Mouse (Mus musculus) lung, postnatal 0 days (tissue): ENCODE measurements around the gene Asap3. TPM values are rescaled to one million over a fixed set of nuclear protein-coding genes. Genes with fewer than 3 reads are reported as not detected.
A peak's percentile ranks its signal among the peaks of the same experiment; 100 is the strongest.

Experiments
- ATAC-seq: fragments of 200-750 bp; cut with Nextera tagmentation; 2 replicates; pipeline ENCODE4 v1.8.0; 2017; ENCODE audit warnings: moderate library complexity
- DNase-seq: peaks from one replicate; pipeline ENCODE4 v3.0.0-alpha.2; 2016; ENCODE audit warnings: low spot score
- H3K27ac ChIP-seq: fragments of 300-500 bp; sonication (generic); 2 replicates; pipeline ENCODE4 v1.5.1; 2014; ENCODE audit warnings: antibody characterized with exemption, mild to moderate bottlenecking, low read length, mixed read lengths
- H3K27me3 ChIP-seq: fragments of 300-500 bp; sonication (generic); replicated peaks from 2 replicates; pipeline ENCODE4 v1.6.1; 2014; ENCODE audit warnings: low read length, mixed read lengths; ENCODE audit not compliant: insufficient read depth
- H3K36me3 ChIP-seq: fragments of 300-500 bp; sonication (generic); 2 replicates; pipeline ENCODE4 v1.6.1; 2014; ENCODE audit warnings: low read length, mixed read lengths; ENCODE audit not compliant: insufficient read depth
- H3K4me1 ChIP-seq: fragments of 300-500 bp; sonication (generic); 2 replicates; pipeline ENCODE4 v1.6.1; 2014; ENCODE audit warnings: antibody characterized with exemption, low read depth, low read length, mixed read lengths; ENCODE audit not compliant: insufficient read depth
- H3K4me2 ChIP-seq: fragments of 300-500 bp; sonication (generic); replicated peaks from 2 replicates; pipeline ENCODE4 v1.6.1; 2014; ENCODE audit warnings: low read depth, mild to moderate bottlenecking, low read length, moderate library complexity, mixed read lengths
- H3K4me3 ChIP-seq: fragments of 300-500 bp; sonication (generic); 2 replicates; pipeline ENCODE4 v1.5.1; 2014; ENCODE audit warnings: low read depth, low read length
- H3K9ac ChIP-seq: fragments of 300-500 bp; sonication (generic); replicated peaks from 2 replicates; pipeline ENCODE4 v1.6.1; 2014; ENCODE audit warnings: low read depth, mild to moderate bottlenecking
- H3K9me3 ChIP-seq: fragments of 300-500 bp; sonication (generic); 2 replicates; pipeline ENCODE4 v1.6.1; 2016; ENCODE audit warnings: low read length, mixed read lengths
- CTCF ChIP-seq: IDR thresholded peaks from 2 replicates; pipeline ENCODE4 v1.5.1; 2016; ENCODE audit warnings: antibody characterized with exemption, mild to moderate bottlenecking
- EP300 ChIP-seq: IDR thresholded peaks from 2 replicates; pipeline ENCODE4 v1.6.1; 2016; ENCODE audit warnings: antibody characterized with exemption, mild to moderate bottlenecking, control low read depth
- WGBS: fragments of 180-500 bp; shearing (Covaris S2); extraction: QIAGEN DNeasy Blood & Tissue Kit; methylation state at CpG from one replicate; pipeline ENCODE4 v1.1.7; 2014; 5-methylcytosine and 5-hydroxymethylcytosine counted together
- polyA plus RNA-seq: library from polyadenylated mRNA; unstranded; fragments of >200 nt; fragmentation: Nextera tagmentation; extraction: Ambion mirVana; gene quantifications from 2 replicates; pipeline ENCODE4 v1.2.1, GENCODE M21; 2015

Gene Asap3
- polyA plus RNA-seq, 1 experiment from 2014 or later, result 5.4 TPM

DNA sequence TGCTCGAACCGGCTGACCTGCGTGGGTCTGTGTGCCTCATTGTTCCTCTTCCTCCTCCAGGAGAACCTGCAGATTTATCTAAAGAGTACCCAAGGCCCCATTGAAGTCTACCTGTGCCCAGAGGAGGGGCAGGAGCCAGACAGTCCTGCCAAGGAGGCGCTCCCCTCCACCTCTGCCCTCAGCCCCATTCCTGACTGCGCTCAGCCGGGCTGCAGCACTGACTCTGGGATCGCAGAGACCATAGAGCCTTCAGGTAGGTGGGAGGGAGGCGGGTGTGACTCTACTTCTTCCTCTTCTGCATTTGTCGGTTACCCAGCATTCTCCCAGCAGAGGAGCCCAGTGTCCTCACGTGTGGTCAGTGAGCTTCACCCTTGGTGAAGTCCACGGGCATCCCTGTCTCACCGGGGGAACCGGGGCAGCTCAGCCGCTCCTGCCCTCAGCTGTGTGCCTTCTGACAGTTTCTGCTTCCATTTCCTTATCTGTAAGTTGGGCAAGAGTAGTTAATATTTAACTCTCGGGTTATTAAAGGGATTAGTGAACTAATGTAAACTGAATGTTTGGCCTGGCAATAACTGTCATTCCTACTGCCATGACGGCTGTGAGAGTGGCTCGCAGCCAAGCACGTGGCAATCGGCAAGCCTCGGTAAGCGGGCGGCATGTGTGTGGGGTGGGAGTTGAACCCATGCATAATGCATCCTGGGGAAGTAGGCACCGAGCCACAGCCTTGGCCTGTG, 19.3 kb upstream of the Asap3 start:
- Histone ChIP-seq H3K27ac (peak overlapping the region; percentile 90), H3K27me3 (no peaks in the 10 kb centered on the region), H3K4me3 (no peak overlapping the region), H3K36me3 (no peaks in the 10 kb centered on the region), H3K9ac (no peak overlapping the region; the same call in 1 of the 2 replicates), H3K4me2 (peak overlapping the region; percentile 38), H3K4me1 (peaks cover 9% of the 10 kb centered on the region; the same call in 1 of the 2 replicates), H3K9me3 (no peaks in the 10 kb centered on the region)
- DNase-seq, result peak; percentile 93
- ATAC-seq, result peak; percentile 68
- TF ChIP-seq CTCF (no peak), EP300 (peak; percentile 84)
- WGBS, result 52% methylated on average over 23 of the region's 23 CpGs

- H3K4me1 ChIP-seq, result peaks cover 9% of the 10 kb centered on the region; the same call in 1 of the 2 replicates
- no peak for ATAC-seq
- TF ChIP-seq EP300 (no peak), CTCF (peak; percentile 62)
- no peak overlapping the region for H3K4me3 ChIP-seq
- 78% methylated on average over 6 of the region's 6 CpGs for WGBS
- no peak overlapping the region for H3K27ac ChIP-seq
- H3K9ac ChIP-seq, result no peak overlapping the region
- no peaks in the 10 kb centered on the region for H3K9me3 ChIP-seq
- no peak overlapping the region for H3K4me2 ChIP-seq
- no peaks in the 10 kb centered on the region for H3K27me3 ChIP-seq
- H3K36me3 ChIP-seq, result no peaks in the 10 kb centered on the region
- no peak for DNase-seq
Measured at GRCm38 (mm10) chr4:136188973-136189737, 17.0 kb upstream of the Asap3 start.

- DNase-seq, result peak; percentile 46
- no peak overlapping the region for H3K4me3 ChIP-seq
- TF ChIP-seq EP300 (no peak), CTCF (no peak)
- 55% methylated on average over 8 of the region's 8 CpGs for WGBS
- peak; percentile 38 for ATAC-seq
- H3K4me2 ChIP-seq, result no peak overlapping the region
- no peaks in the 10 kb centered on the region for H3K36me3 ChIP-seq
- no peaks in the 10 kb centered on the region for H3K27me3 ChIP-seq
- H3K27ac ChIP-seq, result 0 out of 2 replicates have a peak overlapping the region, but pooled peaks have one; percentile 27
- no peak overlapping the region for H3K9ac ChIP-seq
- H3K4me1 ChIP-seq, result peaks cover 9% of the 10 kb centered on the region; the same call in 1 of the 2 replicates
- no peaks in the 10 kb centered on the region for H3K9me3 ChIP-seq
Measured at GRCm38 (mm10) chr4:136189912-136190311, 16.3 kb upstream of the Asap3 start.

DNA sequence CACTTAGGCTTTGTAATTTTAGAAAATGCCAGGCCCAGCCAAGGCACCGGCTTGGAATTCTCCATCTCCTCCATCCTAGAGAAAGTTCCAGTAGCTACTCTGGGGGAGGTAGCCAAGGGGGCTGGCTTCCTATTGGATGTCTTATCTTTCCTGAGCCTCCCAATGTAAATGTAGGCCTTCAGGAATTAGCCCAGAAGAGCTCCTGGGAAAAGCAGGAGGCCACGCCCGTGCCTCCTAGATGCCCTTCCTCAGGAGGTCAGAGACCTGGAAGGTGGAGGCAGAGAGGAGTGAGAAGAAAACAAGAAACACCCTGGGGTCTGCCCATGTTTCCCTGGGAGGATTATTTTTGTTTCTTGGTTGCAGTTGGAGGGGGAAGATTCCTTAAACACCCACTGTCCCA, 12.6 kb upstream of the Asap3 start:
- Histone ChIP-seq H3K36me3 (no peaks in the 10 kb centered on the region), H3K9ac (no peak overlapping the region), H3K4me2 (no peak overlapping the region), H3K27ac (peak overlapping the region; percentile 92), H3K4me1 (no peaks in the 10 kb centered on the region), H3K9me3 (no peaks in the 10 kb centered on the region), H3K4me3 (no peak overlapping the region), H3K27me3 (no peaks in the 10 kb centered on the region)
- TF ChIP-seq CTCF, result no peak
- TF ChIP-seq EP300, result no peak
- DNase-seq (no peak), ATAC-seq (no peak)
- 50% methylated on average over 3 of the region's 3 CpGs for WGBS

- Histone ChIP-seq H3K27me3 (no peaks in the 10 kb centered on the region), H3K27ac (peak overlapping the region; percentile 92), H3K4me1 (no peaks in the 10 kb centered on the region), H3K36me3 (no peaks in the 10 kb centered on the region), H3K4me2 (no peak overlapping the region), H3K9ac (no peak overlapping the region), H3K4me3 (no peak overlapping the region), H3K9me3 (no peaks in the 10 kb centered on the region)
- TF ChIP-seq CTCF (no peak), EP300 (peak; percentile 99)
- ATAC-seq (peak; percentile 85), DNase-seq (peak; percentile 81)
- 27% methylated on average over 7 of the region's 7 CpGs for WGBS
Measured at GRCm38 (mm10) chr4:136195029-136195428, 11.1 kb upstream of the Asap3 start.

DNA sequence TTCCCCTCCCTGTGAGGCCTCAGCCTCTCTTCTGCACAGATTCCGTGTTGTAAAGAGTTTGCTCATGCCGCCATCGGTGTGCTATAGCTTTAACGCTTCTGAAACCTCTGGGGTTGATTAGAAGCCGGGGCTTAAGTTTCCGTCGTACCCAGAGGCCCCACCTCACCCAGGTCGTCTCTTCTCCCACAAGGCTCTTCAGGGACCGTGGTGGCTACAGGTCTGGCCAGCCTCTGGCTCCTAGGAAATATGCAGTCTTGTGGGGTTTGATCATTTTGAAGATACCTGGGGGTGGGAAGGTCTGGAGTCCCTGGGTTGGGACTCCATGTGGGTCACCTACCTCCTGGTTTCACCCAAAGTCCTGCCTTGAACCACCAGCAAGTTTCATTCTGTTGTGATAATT, 10.5 kb upstream of the Asap3 start:
- DNase-seq, result no peak
- TF ChIP-seq CTCF, result no peak
- no peak for TF ChIP-seq EP300

More for the DNA sequence above, 10.5 kb upstream of the Asap3 start:
- H3K27ac ChIP-seq, result peak overlapping the region; percentile 92
- no peaks in the 10 kb centered on the region for H3K27me3 ChIP-seq
- no peaks in the 10 kb centered on the region for H3K9me3 ChIP-seq
- no peak; the same call in 1 of the 2 replicates for ATAC-seq
- H3K36me3 ChIP-seq, result no peaks in the 10 kb centered on the region
- WGBS, result 58% methylated on average over 9 of the region's 9 CpGs
- H3K9ac ChIP-seq, result no peak overlapping the region
- H3K4me2 ChIP-seq, result no peak overlapping the region
- H3K4me1 ChIP-seq, result no peaks in the 10 kb centered on the region
- H3K4me3 ChIP-seq, result no peak overlapping the region
